Mouse (Mus musculus) lung, postnatal 10 days (tissue): ENCODE data around the gene Tiam2.

Experiments
- DNase-seq: peaks from one replicate; pipeline ENCODE4 v3.0.0; 2021

The Tiam2 gene

DNA sequence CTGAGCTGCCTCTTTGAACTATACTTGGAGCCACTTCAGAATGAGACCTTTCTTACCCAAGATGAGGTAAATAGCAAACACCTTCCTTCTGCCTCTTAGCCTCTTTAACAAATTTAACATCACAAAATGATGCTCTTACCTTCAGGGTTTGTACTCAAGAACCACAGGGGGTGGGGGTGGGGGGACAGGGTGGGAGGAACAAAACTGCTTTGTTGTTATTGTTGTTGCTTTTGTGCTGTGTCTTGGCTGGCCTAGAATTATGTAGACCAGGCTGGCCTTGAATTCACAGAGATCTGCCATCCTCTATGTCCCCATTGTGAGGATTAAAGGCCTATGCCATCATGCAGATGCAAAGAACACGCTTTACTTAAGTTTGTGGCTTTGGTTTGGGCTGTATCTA, 179.3 kb downstream of the Tiam2 start:
- no peak for DNase-seq

DNA sequence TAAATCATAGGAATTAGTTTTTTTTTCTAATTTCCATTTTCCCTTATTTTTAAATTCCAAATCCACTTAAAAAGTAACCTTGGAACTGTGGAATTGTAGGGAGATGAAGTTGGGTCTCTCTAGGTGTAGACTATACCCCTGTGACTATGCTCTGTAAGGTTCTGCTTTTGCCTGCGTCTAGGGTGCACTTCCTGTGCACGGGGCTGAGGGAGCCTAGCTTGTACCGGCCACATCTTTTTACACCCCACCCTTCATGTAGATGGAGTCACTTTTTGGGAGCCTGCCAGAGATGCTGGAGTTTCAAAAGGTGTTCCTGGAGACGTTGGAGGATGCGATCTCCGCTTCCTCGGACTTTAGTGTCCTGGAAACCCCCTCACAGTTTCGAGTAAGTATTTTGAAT, 180.1 kb downstream of the Tiam2 start:
- DNase-seq = no peak

DNA sequence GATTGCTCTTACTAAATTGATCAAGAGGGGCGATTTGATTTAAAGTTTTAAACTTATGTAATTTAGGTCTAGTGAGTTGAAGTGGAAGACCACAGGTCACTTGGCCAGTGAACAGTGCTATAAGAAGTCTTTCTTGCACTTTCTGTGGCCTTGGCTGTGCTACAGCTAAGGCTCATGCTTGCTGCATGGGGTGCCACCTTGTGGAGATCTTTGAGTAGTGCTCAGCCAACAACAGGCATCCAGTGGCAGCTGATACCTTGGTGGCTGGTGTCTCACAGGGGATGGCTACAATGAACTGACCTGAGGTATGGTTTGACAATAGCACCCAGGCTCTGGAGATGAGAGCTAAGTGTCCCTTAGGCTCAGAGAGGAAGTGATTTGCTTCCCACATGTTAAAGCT, 183.5 kb downstream of the Tiam2 start:
- DNase-seq = peak; percentile 69

DNA sequence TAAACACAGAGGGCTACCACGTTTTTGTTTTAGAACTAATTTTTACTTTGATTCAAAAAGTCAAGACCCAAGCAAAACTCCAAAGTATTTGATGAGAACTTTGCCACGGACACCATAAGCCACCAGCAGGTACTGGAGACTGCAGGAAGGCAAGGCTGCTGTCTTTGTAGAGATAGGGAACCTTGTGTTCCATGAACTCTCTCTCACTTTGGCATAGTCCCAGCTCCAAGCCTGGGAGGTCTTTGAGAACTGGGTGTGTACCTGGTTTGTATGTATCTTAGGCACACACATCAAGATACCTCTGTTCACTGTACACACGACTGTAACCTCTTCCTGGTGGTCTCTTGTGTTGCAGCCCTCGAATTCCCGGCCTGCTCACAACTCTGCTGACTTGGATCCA, 187.9 kb downstream of the Tiam2 start:
- DNase-seq = no peak

DNA sequence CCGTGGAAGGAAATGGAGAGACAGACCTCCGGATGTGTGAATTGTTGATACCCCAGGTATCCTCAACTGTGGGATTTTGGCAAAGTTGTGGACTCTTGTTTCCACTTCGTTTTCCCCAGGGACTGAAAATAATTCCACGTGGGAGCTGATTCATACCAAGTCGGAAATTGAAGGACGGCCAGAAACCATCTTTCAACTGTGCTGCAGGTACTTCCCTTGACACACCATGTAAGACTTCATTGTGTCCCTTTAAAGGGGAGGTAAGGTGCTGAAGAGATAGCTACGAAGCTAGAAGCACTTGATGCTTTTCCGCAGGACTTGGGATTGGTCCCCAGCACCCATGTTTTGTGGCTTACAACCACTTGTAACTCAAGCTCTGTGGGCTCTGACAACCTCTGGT, 189.5 kb downstream of the Tiam2 start:
- DNase-seq = no peak

DNA sequence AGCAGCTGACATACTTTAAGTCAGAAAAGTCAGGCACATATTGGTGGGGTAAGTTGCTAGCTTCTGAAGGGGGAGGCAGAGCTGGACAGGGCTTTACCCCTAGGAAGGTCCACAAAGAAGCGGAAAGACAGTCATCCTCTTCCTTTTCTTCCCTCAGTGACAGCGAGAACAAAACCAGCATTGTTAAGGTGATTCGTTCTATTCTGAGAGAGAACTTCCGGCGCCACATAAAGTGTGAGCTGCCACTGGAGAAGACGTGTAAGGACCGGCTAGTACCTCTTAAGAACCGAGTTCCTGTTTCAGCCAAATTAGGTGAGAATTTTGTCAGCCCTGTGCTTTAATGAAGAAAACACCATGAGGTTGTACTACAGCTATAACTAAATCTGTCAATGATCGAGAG, 190.0 kb downstream of the Tiam2 start:
- DNase-seq = no peak

DNA sequence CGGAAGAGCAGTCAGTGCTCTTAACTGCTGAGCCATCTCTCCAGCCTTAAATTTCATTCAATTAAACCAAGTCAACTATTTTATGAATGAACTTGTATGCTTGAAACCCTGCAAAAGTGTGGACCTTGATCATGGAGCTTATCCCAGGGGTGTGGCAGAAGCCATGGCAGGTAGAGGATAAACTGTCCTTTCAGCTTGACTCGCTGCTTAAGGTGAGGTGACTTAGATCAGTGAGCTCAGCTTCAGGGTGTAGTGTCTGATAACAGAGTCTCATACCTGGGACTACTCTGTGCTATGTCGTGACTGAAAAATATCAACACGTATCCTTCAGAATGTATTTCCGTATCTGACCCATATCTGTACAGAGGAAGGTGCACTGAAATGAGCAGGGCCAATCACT, 194.0 kb downstream of the Tiam2 start:
- no peak for DNase-seq

DNA sequence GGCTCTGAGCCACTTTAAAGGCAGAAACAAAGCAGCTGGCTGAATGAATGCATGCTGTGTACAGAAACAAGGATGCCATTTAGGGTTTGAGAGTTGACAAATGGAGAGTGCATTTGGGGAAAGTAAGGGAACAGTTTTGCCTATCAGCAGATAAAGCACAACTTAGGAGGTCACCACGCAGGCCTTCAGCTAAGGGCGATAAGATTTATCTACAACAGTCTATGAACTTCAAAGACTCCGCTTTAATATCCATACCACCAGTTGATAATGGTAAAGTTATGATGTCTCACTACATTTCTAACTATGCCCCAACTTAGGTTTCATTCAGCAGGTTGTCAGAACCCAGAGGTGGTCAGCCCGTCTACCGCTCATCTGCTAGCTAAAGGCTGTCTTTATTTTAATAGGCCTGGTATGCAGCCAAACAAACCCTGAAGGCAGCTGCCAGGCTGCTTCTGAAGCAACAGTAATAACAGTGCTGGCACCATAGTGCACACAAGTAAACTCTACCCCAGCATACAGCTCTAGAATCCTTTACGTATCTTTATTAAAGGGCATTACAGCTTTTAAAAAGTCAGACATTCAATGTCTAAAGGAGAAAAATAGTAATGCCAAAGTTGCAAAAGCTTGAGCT, 201.6 kb downstream of the Tiam2 start:
- no peak for DNase-seq

DNA sequence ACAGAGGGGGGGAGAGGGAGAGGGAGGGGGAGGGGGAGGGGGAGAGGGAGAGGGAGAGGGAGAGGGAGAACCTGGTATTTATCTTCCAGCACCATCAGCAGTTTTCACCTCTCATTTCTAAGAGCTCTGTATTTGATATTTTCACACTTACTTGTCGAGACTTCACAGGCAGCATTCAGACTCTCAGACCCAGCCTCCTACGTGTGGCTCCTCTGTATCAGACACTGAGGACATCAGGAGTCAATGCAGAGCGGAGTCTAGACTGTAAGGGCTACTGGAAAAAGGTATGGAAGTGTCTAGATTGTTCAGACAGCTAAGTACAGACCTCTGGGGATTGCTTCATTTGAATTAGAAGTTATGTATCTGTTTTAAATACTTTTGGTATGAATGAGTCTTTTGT, 203.2 kb downstream of the Tiam2 start:
- DNase-seq = no peak

DNA sequence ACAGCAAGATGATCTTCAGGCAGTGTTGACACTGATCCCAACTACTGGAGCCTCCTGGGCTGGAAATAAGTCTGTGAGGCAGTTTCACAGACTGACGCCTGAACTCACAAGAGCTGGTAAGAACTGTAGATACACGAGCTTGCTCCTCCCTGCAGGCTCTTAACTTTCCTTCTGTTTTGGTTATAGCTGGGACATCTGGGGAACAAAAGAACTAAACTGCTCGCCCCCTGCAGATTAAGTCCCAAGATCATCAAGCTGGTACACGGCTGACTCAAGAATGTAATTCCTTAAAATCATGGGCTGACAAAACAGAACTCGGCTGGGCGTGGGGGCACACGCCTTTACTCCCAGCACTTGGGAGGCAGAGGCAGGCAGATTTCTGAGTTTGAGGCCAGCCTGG, 204.2 kb downstream of the Tiam2 start:
- DNase-seq = no peak

DNA sequence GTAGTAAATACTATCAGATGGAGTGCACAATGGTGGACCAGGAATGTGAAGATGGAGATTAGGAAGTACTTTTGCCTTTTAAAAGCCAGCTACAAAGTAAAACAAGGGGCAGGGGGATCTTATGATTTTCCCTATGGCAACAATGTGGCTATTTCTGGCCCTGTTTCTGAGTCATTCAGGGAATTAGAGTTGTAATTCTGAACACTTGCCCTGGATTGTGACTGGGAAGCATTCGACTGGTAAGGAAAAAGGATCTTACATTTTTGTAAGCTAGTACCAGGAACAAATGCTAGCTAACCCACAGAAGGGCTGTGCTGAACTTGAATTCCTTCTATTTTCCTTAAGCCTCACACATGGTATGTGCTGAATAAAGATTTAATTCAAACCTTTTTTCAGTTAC, 205.3 kb downstream of the Tiam2 start:
- no peak for DNase-seq

DNA sequence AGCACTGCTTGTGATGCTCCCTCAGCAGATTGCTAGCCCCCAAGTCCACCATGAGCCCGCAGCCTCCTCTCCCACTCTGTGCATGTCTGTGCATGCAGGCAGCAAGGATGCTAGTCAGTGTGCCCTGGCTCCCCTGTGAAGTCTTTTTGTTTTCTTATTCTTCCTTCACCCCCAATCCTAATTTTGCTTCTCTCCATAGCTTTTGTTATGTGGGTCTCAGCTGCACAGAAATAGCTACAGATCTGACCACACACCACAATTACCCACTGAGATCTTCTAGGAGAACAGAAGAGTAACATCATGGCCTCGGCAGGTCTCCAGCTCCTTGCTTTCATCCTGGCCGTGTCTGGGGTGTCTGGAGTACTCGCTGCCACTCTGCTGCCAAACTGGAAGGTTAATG, 205.9 kb downstream of the Tiam2 start, which contains the start of gene Cldn20:
Cldn20 (plus strand) TSS at position 301 of the 400 bp plus-strand sequence.
- no peak for DNase-seq

DNA sequence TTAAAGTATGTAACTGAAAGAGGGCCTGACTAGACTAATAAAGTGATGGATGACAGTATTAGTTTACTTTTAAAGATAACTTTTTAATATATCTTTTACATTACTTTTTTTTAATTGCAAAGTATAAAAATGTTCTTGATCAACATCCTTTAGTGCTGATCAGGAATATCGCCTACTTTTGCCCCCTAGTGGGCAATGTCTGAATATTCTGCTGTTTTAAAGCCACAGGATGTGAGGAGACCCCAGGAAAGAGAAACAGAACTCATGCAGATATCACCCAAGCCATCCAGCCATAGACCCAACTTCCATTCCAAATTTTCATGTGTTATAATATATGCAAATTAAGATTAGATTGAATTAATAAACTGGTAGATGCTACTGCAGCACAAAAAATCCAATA, 207.1 kb downstream of the Tiam2 start:
- peak; percentile 34 for DNase-seq

DNA sequence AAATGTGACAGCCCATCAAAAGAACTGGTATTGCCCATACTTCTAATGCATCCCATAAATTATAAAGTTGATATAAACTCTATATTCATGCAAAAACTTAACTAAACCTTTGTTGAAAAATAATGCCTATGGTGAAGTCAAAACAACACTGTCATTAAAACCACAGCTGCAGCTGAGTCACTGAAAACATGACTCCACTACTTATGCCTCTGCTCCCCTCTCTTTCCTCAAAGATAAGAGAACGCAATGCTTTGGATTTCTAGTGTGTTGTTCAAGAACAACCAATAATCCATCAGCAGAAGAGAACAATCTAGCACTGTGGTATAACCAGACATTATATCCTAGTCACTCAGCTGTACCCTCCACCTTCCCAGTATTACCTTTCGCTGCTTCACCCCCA, 213.9 kb downstream of the Tiam2 start:
- DNase-seq = no peak

DNA sequence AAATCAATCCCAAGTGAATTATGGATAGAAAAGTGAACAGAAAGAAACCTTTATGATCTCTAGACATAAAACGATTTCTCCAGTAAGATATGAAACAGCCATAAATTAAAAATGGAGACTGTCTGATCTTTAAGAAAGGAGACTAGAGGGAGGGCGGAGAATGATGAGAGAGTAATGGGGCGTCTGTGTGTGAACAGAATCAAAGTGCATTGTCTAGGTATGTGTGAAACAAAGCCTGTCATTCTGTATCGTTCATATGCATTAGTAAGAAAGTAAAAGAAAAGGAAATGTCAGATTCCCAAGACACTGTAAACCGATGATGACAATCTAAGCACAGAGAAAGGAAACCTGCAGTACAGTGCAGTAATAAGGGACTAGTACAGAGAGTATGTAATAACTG, 214.7 kb downstream of the Tiam2 start:
- DNase-seq = no peak

DNA sequence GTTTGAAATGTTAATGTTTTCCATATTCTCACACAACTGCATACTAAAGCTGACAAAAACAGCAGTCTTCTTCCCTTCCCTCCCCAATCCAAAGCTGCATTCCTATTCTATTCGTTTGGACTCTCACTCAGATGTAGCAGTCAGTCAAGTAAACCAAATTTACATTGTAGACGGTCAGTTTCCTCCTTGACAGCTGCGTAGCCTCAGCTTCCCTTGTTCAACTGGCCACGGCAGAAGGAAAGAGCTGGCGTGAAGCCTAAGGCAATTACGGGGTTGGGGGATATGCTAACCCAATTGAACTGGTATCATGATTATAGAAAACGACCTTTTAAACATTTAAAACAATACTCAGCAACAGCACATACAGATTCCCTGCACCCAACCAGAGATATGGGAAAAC, 221.4 kb downstream of the Tiam2 start:
- DNase-seq = no peak

DNA sequence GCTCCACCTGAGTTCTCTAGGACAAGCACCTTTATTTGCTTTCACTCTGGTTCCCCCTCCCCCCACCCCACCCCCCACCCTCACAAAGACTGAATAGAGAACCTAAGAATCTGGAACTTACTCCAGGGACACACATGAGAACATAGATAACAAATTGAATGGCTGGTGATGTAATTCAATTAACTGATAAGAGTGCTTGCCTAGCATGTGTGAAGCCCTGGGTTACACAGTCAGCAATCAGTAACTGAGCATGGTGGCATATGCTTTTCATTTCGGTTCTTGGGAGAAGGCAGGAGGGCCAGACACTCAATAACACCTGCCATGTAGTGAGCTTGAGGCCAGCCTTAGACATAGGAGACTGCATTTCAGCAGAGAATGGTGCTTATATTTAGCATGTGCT, 229.9 kb downstream of the Tiam2 start:
- no peak for DNase-seq

DNA sequence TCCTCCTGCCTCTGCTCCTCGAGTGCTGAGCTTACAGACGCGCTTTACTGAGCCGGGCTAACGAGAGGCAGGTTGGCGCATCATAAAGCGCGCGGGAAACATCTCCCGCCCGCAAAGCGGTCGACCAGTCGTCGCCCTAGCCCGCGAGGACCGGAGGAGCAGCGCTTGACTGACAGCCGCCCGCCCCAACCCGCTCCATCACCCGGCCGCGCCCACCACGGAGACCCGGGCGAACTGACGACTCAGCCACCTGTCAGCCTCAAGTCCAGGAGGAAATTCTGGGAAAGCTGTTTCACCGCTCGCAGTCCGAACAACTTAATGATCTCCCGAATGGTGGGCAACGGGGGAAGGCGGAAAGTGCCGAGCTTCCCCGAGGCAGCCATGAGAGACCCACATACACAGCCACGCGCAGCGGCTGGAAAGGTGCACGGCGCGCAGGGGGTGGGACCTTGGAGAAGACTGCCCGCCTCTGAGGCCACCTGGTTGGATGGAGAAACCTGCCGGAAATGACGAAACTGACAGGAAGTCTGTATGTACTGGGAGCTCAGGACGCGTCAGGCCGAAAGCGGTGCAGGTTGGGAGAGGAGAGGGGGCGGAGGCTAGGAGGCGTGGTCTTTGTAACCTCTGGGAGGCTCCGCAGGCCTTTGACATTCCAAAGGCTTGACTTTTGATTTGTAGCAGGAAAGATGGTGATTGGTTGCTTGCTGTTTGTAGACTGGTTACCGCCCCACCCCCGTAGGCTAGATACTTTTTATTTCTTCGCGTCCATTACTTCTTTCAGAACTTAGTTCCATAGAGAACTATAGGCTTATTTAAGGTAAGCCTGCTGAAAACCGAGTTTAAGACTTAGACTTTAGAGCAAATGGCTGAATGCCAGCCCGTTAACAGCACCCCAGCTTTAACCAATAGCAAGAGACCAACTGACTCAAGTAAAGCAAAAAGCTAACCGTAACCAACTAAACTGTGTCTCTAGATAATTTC, 231.2 kb downstream of the Tiam2 start, which contains the start of gene Tfb1m:
Tfb1m (minus strand) TSS at position 451 of the 981 bp plus-strand sequence.
- DNase-seq = peak; percentile 99

DNA sequence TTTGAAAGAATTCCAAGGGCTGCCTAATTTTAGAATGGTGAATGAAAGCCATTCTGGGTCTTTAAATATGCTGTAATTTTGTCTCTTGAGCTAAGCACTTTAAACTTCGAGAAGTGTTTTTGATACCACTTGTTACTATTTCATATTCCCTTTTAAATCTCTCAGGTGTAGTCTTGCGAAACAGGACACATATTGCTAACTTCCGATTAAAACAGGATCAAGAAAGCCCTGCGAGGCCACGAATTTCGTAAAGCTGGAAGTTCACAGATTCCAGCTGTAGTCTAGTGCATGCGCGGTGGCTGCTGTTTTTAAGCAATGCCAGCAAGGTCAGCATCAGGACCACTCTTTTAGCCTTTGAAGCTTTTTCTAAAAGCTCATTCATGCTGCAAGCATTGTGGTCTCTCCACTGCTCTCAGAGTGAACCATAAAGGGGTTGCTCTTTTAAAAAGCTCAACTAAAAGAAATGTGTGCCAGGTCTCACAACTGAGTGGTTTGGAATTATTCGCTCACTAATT, 232.0 kb downstream of the Tiam2 start:
- DNase-seq = peak; percentile 19

DNA sequence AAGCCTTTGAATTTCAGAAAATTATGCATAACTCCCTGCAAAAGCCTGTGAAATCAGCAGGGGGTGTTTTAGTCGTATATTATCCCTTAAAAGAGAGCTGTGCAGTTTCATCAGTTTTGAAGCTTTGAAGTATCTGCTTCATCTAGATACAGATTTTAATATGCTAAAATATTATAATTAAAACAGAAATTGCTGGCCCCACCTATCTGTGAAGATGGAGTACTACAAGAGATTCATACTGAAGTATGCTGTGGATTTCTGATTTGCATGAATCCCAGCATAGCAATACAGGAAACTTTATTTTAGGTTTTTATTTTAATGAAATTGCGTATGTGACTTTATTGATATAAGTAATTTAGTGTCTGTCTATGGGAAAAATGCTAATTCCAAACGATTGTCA, 234.2 kb downstream of the Tiam2 start:
- DNase-seq = peak; percentile 16

DNA sequence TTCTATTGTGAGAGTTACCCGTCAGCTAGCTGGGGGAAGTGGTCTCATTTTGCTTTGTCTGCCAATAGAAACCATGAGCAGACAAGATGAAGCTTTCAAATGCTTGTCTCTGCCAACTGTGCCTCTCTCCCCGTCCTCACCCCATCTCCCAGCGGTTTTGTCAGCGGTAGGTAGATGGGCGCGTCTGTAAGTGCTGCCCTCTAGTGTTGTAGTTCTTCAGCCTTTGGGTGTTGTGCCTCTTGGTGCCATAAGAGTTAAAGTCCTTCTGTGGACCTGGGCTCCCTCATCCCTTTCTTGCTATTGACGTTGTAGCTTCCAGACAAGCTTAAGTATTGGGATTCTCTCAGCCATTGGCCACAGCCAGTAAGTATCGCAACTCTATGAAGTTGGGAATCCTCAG, 236.0 kb downstream of the Tiam2 start:
- DNase-seq = peak; percentile 14

DNA sequence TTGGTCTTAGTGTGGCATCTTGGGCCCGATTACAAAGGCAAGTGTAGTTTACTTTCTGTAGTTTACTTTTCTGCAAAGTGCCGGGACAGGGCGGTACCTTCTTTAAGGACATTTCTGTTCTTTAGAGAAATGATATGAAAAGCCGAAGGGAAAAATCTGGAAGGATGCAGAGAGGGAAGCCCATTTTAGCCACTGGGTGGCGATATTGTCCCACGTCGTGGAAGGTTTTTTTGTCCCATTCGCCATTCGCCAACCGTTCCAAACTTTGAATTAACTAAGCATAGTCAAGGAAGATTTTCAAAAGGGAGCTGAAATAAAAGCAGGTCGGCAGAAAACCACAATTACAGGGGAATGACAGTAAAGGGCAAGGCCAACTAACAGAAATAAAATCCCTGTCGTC, 244.5 kb downstream of the Tiam2 start:
- peak; percentile 82 for DNase-seq
